Mouse (Mus musculus) heart, adult 2 months (tissue): ENCODE results near the gene Slc25a12.

Source experiments
- CTCF ChIP-seq: fragments of 200-600 bp; IDR thresholded peaks from 2 replicates; pipeline ENCODE4 v1.8.1; 2022; ENCODE audit warnings: antibody characterized with exemption, mild to moderate bottlenecking, moderate library complexity
- POLR2A ChIP-seq: fragments of 200-500 bp; IDR thresholded peaks from 2 replicates; pipeline ENCODE4 v1.6.1; 2011; ENCODE audit warnings: mild to moderate bottlenecking, low read depth, low read length, control low read depth; ENCODE audit not compliant: insufficient read depth

GRCm38 (mm10) chr2:71383890-71384289 is 16.3 kb upstream of the Slc25a12 start:
- no peak for TF ChIP-seq CTCF
- no peak for TF ChIP-seq POLR2A
